Mouse (Mus musculus) kidney, adult 9 months (tissue): Measurements from ENCODE around the gene 4930415O20Rik.

Experiments
- DNase-seq: peaks from one replicate; pipeline ENCODE4 v3.0.0; 2022

4930415O20Rik gene

GRCm38 (mm10) chr15:98633822-98634470, 63.1 kb downstream of the 4930415O20Rik start:
- DNase-seq = no peak

- peak; percentile 61 for DNase-seq
Measured at GRCm38 (mm10) chr15:98634541-98635081, 63.8 kb downstream of the 4930415O20Rik start.

- DNase-seq = no peak
Measured at GRCm38 (mm10) chr15:98635291-98635841, 64.6 kb downstream of the 4930415O20Rik start.

- no peak for DNase-seq
Measured at GRCm38 (mm10) chr15:98636517-98636916, 65.7 kb downstream of the 4930415O20Rik start.

GRCm38 (mm10) chr15:98637155-98637554, 66.4 kb downstream of the 4930415O20Rik start:
- DNase-seq = no peak
